Mouse (Mus musculus) kidney, postnatal 0 days (tissue): ENCODE data around the gene Dffb. TPM values are rescaled to one million over a fixed set of nuclear protein-coding genes. Genes with fewer than 3 reads are reported as not detected.
"Not testable (repeated sequence)": the region's sequence is repeated elsewhere in the genome, so short reads cannot be mapped to it uniquely, and the experiment has no call there.

Source experiments
- ATAC-seq: fragments of 200-750 bp; cut with Nextera tagmentation; replicated peaks from 2 replicates; pipeline ENCODE4 v1.8.0; 2017; ENCODE audit warnings: low read depth, moderate number of reproducible peaks, moderate TSS enrichment, moderate library complexity; ENCODE audit not compliant: low FRiP score
- DNase-seq: peaks from one replicate; pipeline ENCODE4 v3.0.0-alpha.2; 2016; ENCODE audit warnings: low spot score
- H3K27ac ChIP-seq: fragments of 300-500 bp; sonication (generic); 2 replicates; pipeline ENCODE4 v1.5.1; 2014; ENCODE audit warnings: mild to moderate bottlenecking
- H3K27me3 ChIP-seq: fragments of 300-500 bp; sonication (generic); 2 replicates; pipeline ENCODE4 v1.6.1; 2014; ENCODE audit warnings: low read length, mixed read lengths; ENCODE audit not compliant: insufficient read depth
- H3K36me3 ChIP-seq: fragments of 300-500 bp; sonication (generic); 2 replicates; pipeline ENCODE4 v1.6.1; 2014; ENCODE audit warnings: low read length, mixed read lengths; ENCODE audit not compliant: insufficient read depth
- H3K4me1 ChIP-seq: fragments of 300-500 bp; sonication (generic); replicated peaks from 2 replicates; pipeline ENCODE4 v1.6.1; 2014; ENCODE audit warnings: antibody characterized with exemption, low read length, mixed read lengths; ENCODE audit not compliant: insufficient read depth
- H3K4me2 ChIP-seq: fragments of 300-500 bp; sonication (generic); 2 replicates; pipeline ENCODE4 v1.6.1; 2014; ENCODE audit warnings: mild to moderate bottlenecking, low read length, moderate library complexity, mixed read lengths
- H3K4me3 ChIP-seq: fragments of 300-500 bp; sonication (generic); replicated peaks from 2 replicates; pipeline ENCODE4 v1.5.1; 2014; ENCODE audit warnings: low read depth, low read length
- H3K9ac ChIP-seq: fragments of 300-500 bp; sonication (generic); 2 replicates; pipeline ENCODE4 v1.6.1; 2014; ENCODE audit warnings: low read depth, low read length
- H3K9me3 ChIP-seq: fragments of 300-500 bp; sonication (generic); replicated peaks from 2 replicates; pipeline ENCODE4 v1.6.1; 2016; ENCODE audit warnings: low read length, inconsistent platforms, mixed read lengths
- CTCF ChIP-seq: IDR thresholded peaks from 2 replicates; pipeline ENCODE4 v1.5.1; 2016; ENCODE audit warnings: antibody characterized with exemption, low read depth, mild to moderate bottlenecking, moderate library complexity
- WGBS: fragments of 180-500 bp; shearing (Covaris S2); extraction: QIAGEN DNeasy Blood & Tissue Kit; methylation state at CpG from one replicate; pipeline ENCODE4 v1.1.7; 2014; 5-methylcytosine and 5-hydroxymethylcytosine counted together
- polyA plus RNA-seq: library from polyadenylated mRNA; unstranded; fragments of >200 nt; fragmentation: Nextera tagmentation; extraction: Ambion mirVana; gene quantifications from 2 replicates; pipeline ENCODE4 v1.2.1, GENCODE M21; 2015

The Dffb gene
- polyA plus RNA-seq, 1 experiment from 2014 or later, result 9.7 TPM

- TF ChIP-seq CTCF, result no peak
- no peak for DNase-seq
- Histone ChIP-seq H3K27me3 (no peaks in the 10 kb centered on the region), H3K9ac (no peak overlapping the region), H3K27ac (no peak overlapping the region), H3K4me2 (no peak overlapping the region), H3K36me3 (no peaks in the 10 kb centered on the region), H3K4me1 (no peaks in the 10 kb centered on the region), H3K4me3 (no peak overlapping the region), H3K9me3 (no peaks in the 10 kb centered on the region)
- ATAC-seq, result no peak
- 74% methylated on average over 4 of the region's 4 CpGs for WGBS
These were observed 45.0 kb downstream of the Dffb start for GRCm38 (mm10) chr4:153929921-153930320.

- Histone ChIP-seq H3K4me3 (no peak overlapping the region), H3K27ac (no peak overlapping the region), H3K9me3 (no peaks in the 10 kb centered on the region), H3K4me1 (no peaks in the 10 kb centered on the region), H3K27me3 (no peaks in the 10 kb centered on the region), H3K4me2 (no peak overlapping the region), H3K9ac (no peak overlapping the region), H3K36me3 (no peaks in the 10 kb centered on the region)
- DNase-seq, result no peak
- WGBS, result 73% methylated on average over 10 of the region's 10 CpGs
- TF ChIP-seq CTCF, result no peak
- no peak for ATAC-seq
These were observed 45.5 kb downstream of the Dffb start for GRCm38 (mm10) chr4:153929425-153929824.

DNA sequence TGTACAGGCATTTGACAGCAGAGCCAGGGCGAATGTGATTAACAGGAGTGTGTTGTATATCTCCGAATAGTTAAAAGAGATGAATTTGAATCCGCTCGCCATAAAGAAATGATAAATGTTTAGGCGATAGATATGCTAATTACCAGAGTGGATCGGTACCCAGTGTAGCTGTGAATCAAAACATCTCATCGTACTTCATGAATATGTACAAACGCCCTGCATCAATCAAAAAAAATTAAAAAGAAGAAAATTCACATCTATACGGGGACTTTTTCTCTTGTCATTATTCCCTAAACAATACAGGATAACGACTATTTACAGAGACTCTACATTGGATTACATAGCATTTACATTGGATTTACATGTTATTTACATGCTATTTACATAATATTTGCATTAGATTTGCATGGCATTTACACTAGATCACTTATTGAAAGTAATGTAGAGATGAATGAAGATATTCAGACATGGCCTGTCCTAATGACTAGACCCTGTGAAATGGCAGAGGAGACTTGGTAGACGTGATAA, 46.1 kb downstream of the Dffb start:
- DNase-seq (no peak), ATAC-seq (no peak)
- H3K9ac ChIP-seq, result no peak overlapping the region
- H3K27ac ChIP-seq, result no peak overlapping the region
- H3K4me1 ChIP-seq, result no peaks in the 10 kb centered on the region
- no peaks in the 10 kb centered on the region for H3K36me3 ChIP-seq
- H3K4me2 ChIP-seq, result no peak overlapping the region
- WGBS, result 87% methylated on average over 11 of the region's 11 CpGs
- no peak overlapping the region for H3K4me3 ChIP-seq
- H3K27me3 ChIP-seq, result no peaks in the 10 kb centered on the region
- H3K9me3 ChIP-seq, result no peaks in the 10 kb centered on the region
- TF ChIP-seq CTCF, result no peak

GRCm38 (mm10) chr4:153922090-153922489, 52.8 kb downstream of the Dffb start:
- 44% methylated on average over 4 of the region's 4 CpGs for WGBS

GRCm38 (mm10) chr4:153920517-153921233, 54.3 kb downstream of the Dffb start:
- ATAC-seq (no peak), DNase-seq (no peak)
- Histone ChIP-seq H3K4me1 (no peaks in the 10 kb centered on the region), H3K4me3 (no peak overlapping the region), H3K27me3 (no peaks in the 10 kb centered on the region), H3K4me2 (no peak overlapping the region), H3K27ac (no peak overlapping the region), H3K9me3 (no peaks in the 10 kb centered on the region), H3K9ac (no peak overlapping the region), H3K36me3 (no peaks in the 10 kb centered on the region)
- WGBS, result 68% methylated on average over 9 of the region's 9 CpGs
- no peak for TF ChIP-seq CTCF

More at GRCm38 (mm10) chr4:153922090-153922489, 52.8 kb downstream of the Dffb start:
- not testable (repeated sequence) for H3K4me3 ChIP-seq, DNase-seq, H3K9ac ChIP-seq, H3K27ac ChIP-seq, H3K4me2 ChIP-seq, H3K36me3 ChIP-seq, ATAC-seq, H3K9me3 ChIP-seq, H3K27me3 ChIP-seq, H3K4me1 ChIP-seq
- peak; percentile 33; the same call in 1 of the 2 replicates for TF ChIP-seq CTCF

DNA sequence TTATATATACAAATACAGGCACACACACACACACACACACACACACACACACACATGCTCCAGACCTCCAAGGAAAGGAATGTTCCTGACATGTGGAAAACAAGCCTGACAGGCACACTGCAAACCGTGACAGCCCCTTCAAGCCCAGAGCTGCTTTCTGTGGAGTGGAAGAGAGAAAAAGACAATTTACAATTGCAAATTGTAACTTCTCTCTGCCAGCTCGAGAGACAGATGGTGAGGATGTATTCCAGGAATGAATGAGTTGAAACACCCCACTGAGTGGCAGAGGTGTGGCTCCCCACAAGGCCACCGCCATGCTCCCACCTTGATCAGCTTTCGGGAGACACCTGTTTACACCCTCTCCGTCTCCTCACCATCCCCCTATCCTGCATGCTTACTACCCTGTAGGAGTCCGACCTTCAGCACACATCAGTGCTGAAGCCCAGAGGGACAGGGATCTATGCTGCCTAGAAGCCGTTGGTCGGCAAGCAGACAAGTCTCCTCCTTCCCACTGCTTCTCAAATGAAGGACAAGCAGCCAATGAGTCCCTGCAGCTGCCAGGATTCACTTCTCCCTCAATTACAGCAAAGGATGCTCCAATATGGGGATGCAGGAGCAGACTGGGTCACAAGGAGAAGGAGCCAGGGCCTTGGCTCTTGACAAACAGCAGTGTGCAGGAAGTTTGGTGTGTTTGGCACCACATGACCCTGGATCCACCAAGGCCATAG, 57.0 kb downstream of the Dffb start:
- 47% methylated on average over 8 of the region's 8 CpGs for WGBS
- no peak for TF ChIP-seq CTCF
- no peak overlapping the region for H3K27ac ChIP-seq
- H3K36me3 ChIP-seq, result no peaks in the 10 kb centered on the region
- ATAC-seq (no peak), DNase-seq (no peak)
- no peak overlapping the region for H3K9ac ChIP-seq
- H3K4me1 ChIP-seq, result no peaks in the 10 kb centered on the region
- H3K27me3 ChIP-seq, result no peaks in the 10 kb centered on the region
- no peaks in the 10 kb centered on the region for H3K9me3 ChIP-seq
- no peak overlapping the region for H3K4me3 ChIP-seq
- no peak overlapping the region for H3K4me2 ChIP-seq

Other genes with a start within 250 kb of the Dffb start
- gene A430005L14Rik, start 17.9 kb downstream of the Dffb start, polyA plus RNA-seq, result 93.3 and 94.8 TPM in 2 replicates
- gene Cep104, start 68 bp upstream of the Dffb start, polyA plus RNA-seq, result 8.7 and 10.9 TPM in 2 replicates
- gene Lrrc47, start 36.6 kb upstream of the Dffb start, polyA plus RNA-seq, result 20.3 and 22.7 TPM in 2 replicates
- 98.9 and 100.0 TPM in 2 replicates for gene Smim1, start 51.1 kb upstream of the Dffb start, polyA plus RNA-seq
- gene Ccdc27, start 67.6 kb upstream of the Dffb start, polyA plus RNA-seq, result 0.05 and 0.08 TPM in 2 replicates
- gene Trp73, start 165.1 kb upstream of the Dffb start, polyA plus RNA-seq, result 0.25 and 0.26 TPM in 2 replicates
- 28.5 and 31.8 TPM in 2 replicates for gene Wrap73, start 167.2 kb upstream of the Dffb start, polyA plus RNA-seq
- gene Tprgl, start 185.5 kb upstream of the Dffb start, polyA plus RNA-seq, result 154 and 172 TPM in 2 replicates
- 5.0 and 5.8 TPM in 2 replicates for gene Megf6, start 195.6 kb upstream of the Dffb start, polyA plus RNA-seq